Mouse (Mus musculus) liver, embryonic 15.5 days (tissue): ENCODE results near the gene Il19. TPM values are rescaled to one million over a fixed set of nuclear protein-coding genes. Genes with fewer than 3 reads are reported as not detected.

Experiments used
- polyA plus RNA-seq: library from polyadenylated mRNA; unstranded; fragments of >200 nt; fragmentation: Nextera tagmentation; extraction: Ambion mirVana; gene quantifications from 2 replicates; pipeline ENCODE4 v1.2.1, GENCODE M21; 2015

Il19 gene
- polyA plus RNA-seq, 1 experiment from 2014 or later: not detected

Other genes with a start within 250 kb of the Il19 start
- not detected in 2 replicates for gene Gm29427, start 224.3 kb downstream of the Il19 start, polyA plus RNA-seq
- 42.2 and 42.3 TPM in 2 replicates for gene Yod1, start 222.8 kb downstream of the Il19 start, polyA plus RNA-seq
- 5.2 and 5.9 TPM in 2 replicates for gene Pfkfb2, start 210.9 kb downstream of the Il19 start, polyA plus RNA-seq
- gene AA986860, start 208.1 kb downstream of the Il19 start, polyA plus RNA-seq: 7.4 and 7.8 TPM in 2 replicates
- not detected in 2 replicates for gene Fcamr, start 139.2 kb downstream of the Il19 start, polyA plus RNA-seq
- 0.24 and 0.40 TPM in 2 replicates for gene Pigr, start 113.4 kb downstream of the Il19 start, polyA plus RNA-seq
- gene Fcmr, start 74.4 kb downstream of the Il19 start, polyA plus RNA-seq: not detected in 2 replicates
- not detected in 2 replicates for gene Il24, start 52.7 kb downstream of the Il19 start, polyA plus RNA-seq
- not detected in 2 replicates for gene Il20, start 28.7 kb downstream of the Il19 start, polyA plus RNA-seq
- gene Il10, start 79.7 kb upstream of the Il19 start, polyA plus RNA-seq: not detected in 2 replicates
- 13.0 and 15.7 TPM in 2 replicates for gene Mapkapk2, start 157.7 kb upstream of the Il19 start, polyA plus RNA-seq
- 16.6 and 18.3 TPM in 2 replicates for gene Dyrk3, start 198.2 kb upstream of the Il19 start, polyA plus RNA-seq
- 26.0 and 28.1 TPM in 2 replicates for gene Eif2d, start 213.1 kb upstream of the Il19 start, polyA plus RNA-seq